Mouse (Mus musculus) ES-E14 (cell line): Measurements from ENCODE around the gene Col24a1.

Experiments
- CHD2 ChIP-seq: IDR thresholded peaks from 2 replicates; pipeline ENCODE4 v1.6.1; 2014; ENCODE audit warnings: mild to moderate bottlenecking, low read depth, low read length, inconsistent platforms
- HCFC1 ChIP-seq: IDR thresholded peaks from 2 replicates; pipeline ENCODE4 v1.6.1; 2012; ENCODE audit warnings: low read length, inconsistent platforms, borderline replicate concordance; ENCODE audit not compliant: insufficient read depth
- MAFK ChIP-seq: IDR thresholded peaks from 2 replicates; pipeline ENCODE4 v1.6.1; 2014; ENCODE audit warnings: mild to moderate bottlenecking, low read depth, low read length, inconsistent platforms; ENCODE audit not compliant: insufficient read depth
- ZC3H11A ChIP-seq: IDR thresholded peaks from 2 replicates; pipeline ENCODE4 v1.6.1; 2012; ENCODE audit warnings: low read depth, mild to moderate bottlenecking, inconsistent platforms, low read length, borderline replicate concordance
- ZNF384 ChIP-seq: IDR thresholded peaks from 2 replicates; pipeline ENCODE4 v1.6.1; 2012; ENCODE audit warnings: low read depth, low read length, inconsistent platforms

GRCm38 (mm10) chr3:145559675-145560074, 267.4 kb downstream of the Col24a1 start:
- TF ChIP-seq ZC3H11A (no peak), HCFC1 (no peak), ZNF384 (no peak), MAFK (no peak), CHD2 (no peak)
